Mouse (Mus musculus) CH12.LX (cell line): ENCODE results near the gene Heatr4. TPM values are rescaled to one million over a fixed set of nuclear protein-coding genes. Genes with fewer than 3 reads are reported as not detected.
A peak's percentile ranks its signal among the peaks of the same experiment; 100 is the strongest.

Source experiments
- DNase-seq: peaks from one replicate; pipeline ENCODE4 v3.0.0-alpha.2; 2013; ENCODE audit errors: extremely low read depth
- H3K27ac ChIP-seq: 2 replicates; pipeline ENCODE4 v1.5.1; 2012; ENCODE audit warnings: low read depth, mild to moderate bottlenecking, control low read depth, moderate library complexity; ENCODE audit not compliant: insufficient read depth
- H3K27me3 ChIP-seq: replicated peaks from 2 replicates; pipeline ENCODE3; 2012; ENCODE audit warnings: inconsistent platforms
- H3K36me3 ChIP-seq, 2 experiments: replicated peaks in 1 of 2; 2 replicates each; pipeline versions ENCODE3 to v1.6.1; 2012; ENCODE audit warnings: inconsistent platforms in 1 of 2, low read length in 1 of 2, mild to moderate bottlenecking in 1 of 2, mixed read lengths in 1 of 2, moderate library complexity in 1 of 2; ENCODE audit not compliant: control insufficient read depth in 1 of 2, insufficient read depth in 1 of 2
- H3K4me1 ChIP-seq, 2 experiments: 2 replicates each; pipeline ENCODE4 v1.6.1; 2012; ENCODE audit warnings: inconsistent platforms in 1 of 2, moderate library complexity in 1 of 2; ENCODE audit not compliant: insufficient read depth in 2 of 2, control insufficient read depth in 1 of 2
- H3K4me2 ChIP-seq: 2 replicates; pipeline ENCODE4 v1.6.1; 2012; ENCODE audit warnings: low read depth, mild to moderate bottlenecking, control low read depth; ENCODE audit not compliant: poor library complexity, insufficient read depth, severe bottlenecking
- H3K4me3 ChIP-seq, 3 experiments: fragments of 150-350 bp in 1 of 3; sonication (generic) in 1 of 3; replicated peaks in 1 of 3; 2 replicates each; pipeline versions ENCODE3 to v1.5.1; 2011 to 2012; ENCODE audit warnings: low read depth in 2 of 3, low read length in 2 of 3, mild to moderate bottlenecking in 2 of 3, moderate library complexity in 2 of 3, control low read depth in 1 of 3, improper control_type of control experiment in 1 of 3, inconsistent platforms in 1 of 3, mixed read lengths in 1 of 3; ENCODE audit not compliant: poor library complexity in 1 of 3
- H3K79me2 ChIP-seq: replicated peaks from 2 replicates; pipeline ENCODE4 v1.6.1; 2012; ENCODE audit warnings: mild to moderate bottlenecking, moderate library complexity; ENCODE audit not compliant: control insufficient read depth, poor library complexity, insufficient read depth, severe bottlenecking; ENCODE audit errors: extremely low read depth
- H3K9ac ChIP-seq: 2 replicates; pipeline ENCODE4 v1.6.1; 2012; ENCODE audit warnings: low read depth, mild to moderate bottlenecking, control low read depth, moderate library complexity; ENCODE audit not compliant: insufficient read depth
- H3K9me3 ChIP-seq: replicated peaks from 2 replicates; pipeline ENCODE3; 2012; ENCODE audit warnings: low read length, inconsistent platforms, mixed read lengths
- BHLHE40 ChIP-seq: IDR thresholded peaks from 2 replicates; pipeline ENCODE4 v1.6.1; 2011; ENCODE audit warnings: mild to moderate bottlenecking, low read depth, low read length, improper control_type of control experiment
- CHD1 ChIP-seq: IDR thresholded peaks from 2 replicates; pipeline ENCODE4 v1.6.1; 2012; ENCODE audit warnings: low read depth, low read length, improper control_type of control experiment, inconsistent platforms
- CHD2 ChIP-seq: IDR thresholded peaks from 2 replicates; pipeline ENCODE4 v1.6.1; 2011; ENCODE audit warnings: low read length, improper control_type of control experiment
- CTCF ChIP-seq, 2 experiments: IDR thresholded peaks in 1 of 2; conservative IDR thresholded peaks in 1 of 2; 2 replicates each; pipeline ENCODE4 v1.5.1; 2011 to 2012; ENCODE audit warnings: low read depth in 2 of 2, low read length in 2 of 2, improper control_type of control experiment in 1 of 2, inconsistent platforms in 1 of 2, mild to moderate bottlenecking in 1 of 2, moderate library complexity in 1 of 2
- E2F4 ChIP-seq: IDR thresholded peaks from 2 replicates; pipeline ENCODE4 v1.6.1; 2011; ENCODE audit warnings: low read depth, low read length, improper control_type of control experiment; ENCODE audit not compliant: insufficient replicate concordance
- ELF1 ChIP-seq: IDR thresholded peaks from 2 replicates; pipeline ENCODE4 v1.6.1; 2014; ENCODE audit warnings: low read depth, mild to moderate bottlenecking, inconsistent platforms, low read length, improper control_type of control experiment
- EP300 ChIP-seq: IDR thresholded peaks from 2 replicates; pipeline ENCODE4 v1.6.1; 2011; ENCODE audit warnings: low read length, improper control_type of control experiment
- ETS1 ChIP-seq: conservative IDR thresholded peaks from 2 replicates; pipeline ENCODE4 v1.6.1; 2012; ENCODE audit warnings: low read depth, mild to moderate bottlenecking, inconsistent platforms, low read length, improper control_type of control experiment, moderate library complexity
- GABPA ChIP-seq: IDR thresholded peaks from 2 replicates; pipeline ENCODE4 v1.6.1; 2012; ENCODE audit warnings: low read depth, low read length, improper control_type of control experiment, inconsistent platforms; ENCODE audit not compliant: insufficient replicate concordance
- HCFC1 ChIP-seq: IDR thresholded peaks from 2 replicates; pipeline ENCODE4 v1.6.1; 2012; ENCODE audit warnings: low read depth, mild to moderate bottlenecking, inconsistent platforms, low read length, improper control_type of control experiment
- IRF4 ChIP-seq: IDR thresholded peaks from 2 replicates; pipeline ENCODE4 v1.6.1; 2014; ENCODE audit warnings: low read depth, mild to moderate bottlenecking, inconsistent platforms, low read length, improper control_type of control experiment
- JUN ChIP-seq: IDR thresholded peaks from 2 replicates; pipeline ENCODE4 v1.6.1; 2011; ENCODE audit warnings: low read depth, mild to moderate bottlenecking, low read length, improper control_type of control experiment, moderate library complexity; ENCODE audit not compliant: insufficient read depth
- JUND ChIP-seq: conservative IDR thresholded peaks from 2 replicates; pipeline ENCODE4 v1.6.1; 2011; ENCODE audit warnings: low read depth, low read length, improper control_type of control experiment
- KAT2A ChIP-seq: IDR thresholded peaks from 2 replicates; pipeline ENCODE4 v1.6.1; 2012; ENCODE audit warnings: low read length, improper control_type of control experiment, inconsistent platforms; ENCODE audit not compliant: insufficient replicate concordance
- MAFK ChIP-seq: IDR thresholded peaks from 2 replicates; pipeline ENCODE4 v1.6.1; 2011; ENCODE audit warnings: low read length, improper control_type of control experiment; ENCODE audit not compliant: insufficient replicate concordance
- MAX ChIP-seq: IDR thresholded peaks from 2 replicates; pipeline ENCODE4 v1.6.1; 2011; ENCODE audit warnings: low read length, improper control_type of control experiment
- MAZ ChIP-seq: IDR thresholded peaks from 2 replicates; pipeline ENCODE4 v1.6.1; 2012; ENCODE audit warnings: low read depth, mild to moderate bottlenecking, inconsistent platforms, low read length, improper control_type of control experiment, moderate library complexity
- MEF2A ChIP-seq: IDR thresholded peaks from 2 replicates; pipeline ENCODE4 v1.6.1; 2014; ENCODE audit warnings: low read depth, mild to moderate bottlenecking, inconsistent platforms, low read length, improper control_type of control experiment, borderline replicate concordance
- MXI1 ChIP-seq: IDR thresholded peaks from 2 replicates; pipeline ENCODE4 v1.6.1; 2011; ENCODE audit warnings: mild to moderate bottlenecking, low read depth, low read length, improper control_type of control experiment
- MYC ChIP-seq: IDR thresholded peaks from 2 replicates; pipeline ENCODE4 v1.6.1; 2011; ENCODE audit warnings: low read depth, mild to moderate bottlenecking, improper control_type of control experiment, low read length
- NELFE ChIP-seq: IDR thresholded peaks from 2 replicates; pipeline ENCODE4 v1.6.1; 2011; ENCODE audit warnings: low read depth, low read length, improper control_type of control experiment
- NRF1 ChIP-seq: IDR thresholded peaks from 2 replicates; pipeline ENCODE4 v1.6.1; 2014; ENCODE audit warnings: low read depth, mild to moderate bottlenecking, inconsistent platforms, low read length, improper control_type of control experiment, moderate library complexity
- PAX5 ChIP-seq: IDR thresholded peaks from 2 replicates; pipeline ENCODE4 v1.6.1; 2012; ENCODE audit warnings: low read length, inconsistent platforms, mixed read lengths
- POLR2A ChIP-seq: IDR thresholded peaks from 2 replicates; pipeline ENCODE4 v1.6.1; 2011; ENCODE audit warnings: low read depth, mild to moderate bottlenecking, improper control_type of control experiment, low read length
- POLR2AphosphoS2 ChIP-seq: IDR thresholded peaks from 2 replicates; pipeline ENCODE4 v1.6.1; 2011; ENCODE audit warnings: low read depth, low read length, improper control_type of control experiment
- RAD21 ChIP-seq: IDR thresholded peaks from 2 replicates; pipeline ENCODE4 v1.6.1; 2011; ENCODE audit warnings: low read depth, mild to moderate bottlenecking, low read length, improper control_type of control experiment, moderate library complexity
- RCOR1 ChIP-seq: conservative IDR thresholded peaks from 2 replicates; pipeline ENCODE4 v1.6.1; 2012; ENCODE audit warnings: low read depth, mild to moderate bottlenecking, inconsistent platforms, low read length, improper control_type of control experiment
- SIN3A ChIP-seq: IDR thresholded peaks from 2 replicates; pipeline ENCODE4 v1.6.1; 2012; ENCODE audit warnings: low read length, improper control_type of control experiment, inconsistent platforms
- SMC3 ChIP-seq: IDR thresholded peaks from 2 replicates; pipeline ENCODE4 v1.6.1; 2011; ENCODE audit warnings: low read depth, low read length, improper control_type of control experiment
- TBP ChIP-seq: conservative IDR thresholded peaks from 2 replicates; pipeline ENCODE4 v1.6.1; 2011; ENCODE audit warnings: low read depth, low read length, improper control_type of control experiment
- TCF12 ChIP-seq: IDR thresholded peaks from 2 replicates; pipeline ENCODE4 v1.6.1; 2014; ENCODE audit warnings: low read depth, mild to moderate bottlenecking, inconsistent platforms, low read length, improper control_type of control experiment
- UBTF ChIP-seq: IDR thresholded peaks from 2 replicates; pipeline ENCODE4 v1.6.1; 2012; ENCODE audit warnings: low read depth, mild to moderate bottlenecking, inconsistent platforms, low read length, improper control_type of control experiment, moderate library complexity
- USF1 ChIP-seq: IDR thresholded peaks from 2 replicates; pipeline ENCODE4 v1.6.1; 2014; ENCODE audit warnings: low read depth, mild to moderate bottlenecking, inconsistent platforms, low read length, improper control_type of control experiment
- USF2 ChIP-seq: conservative IDR thresholded peaks from 2 replicates; pipeline ENCODE4 v1.6.1; 2011; ENCODE audit warnings: low read depth, low read length, improper control_type of control experiment
- ZC3H11A ChIP-seq: IDR thresholded peaks from 2 replicates; pipeline ENCODE4 v1.6.1; 2012; ENCODE audit warnings: low read depth, mild to moderate bottlenecking, inconsistent platforms, low read length, improper control_type of control experiment
- ZKSCAN1 ChIP-seq: IDR thresholded peaks from 2 replicates; pipeline ENCODE4 v1.6.1; 2012; ENCODE audit warnings: low read depth, inconsistent platforms, low read length, improper control_type of control experiment, borderline replicate concordance
- ZMIZ1 ChIP-seq: IDR thresholded peaks from 2 replicates; pipeline ENCODE4 v1.6.1; 2012; ENCODE audit warnings: low read depth, mild to moderate bottlenecking, inconsistent platforms, low read length, improper control_type of control experiment
- ZNF384 ChIP-seq: IDR thresholded peaks from 2 replicates; pipeline ENCODE4 v1.6.1; 2012; ENCODE audit warnings: low read depth, low read length, improper control_type of control experiment, inconsistent platforms
- dilution Hi-C: fragments of 300-500 bp; cut with MboI; formaldehyde crosslinking; loops from 2 replicates; pipeline ENCODE4 v1.14.3; 2020; ENCODE audit warnings: low sequenced_read_pairs; ENCODE audit not compliant: extremely low pct_unique_long_range_greater_than_20kb, extremely low pct_ligation_motif_present
- in situ Hi-C: fragments of 300-500 bp; cut with MboI; formaldehyde crosslinking; loops from 3 replicates; pipeline ENCODE4 v1.14.3; 2019; ENCODE audit warnings: low sequenced_read_pairs, low pct_ligation_motif_present, low pct_unique_long_range_greater_than_20kb, mixed read lengths
- polyA plus RNA-seq: library from polyadenylated mRNA; unstranded; fragments of >175 nt; gene quantifications from 2 replicates; pipeline ENCODE4 v1.2.1, GENCODE M21; 2012; ENCODE audit warnings: low read depth; ENCODE audit not compliant: insufficient read length
- total RNA-seq, 2 experiments: library from RNA; depleted of rRNA; stranded (reverse); fragments of 300-350 nt in 1 of 2; fragments of >200 nt in 1 of 2; gene quantifications; 2 replicates each; pipeline ENCODE4 v1.2.3; 2012 to 2014

The Heatr4 gene
- total and polyA plus RNA-seq, 3 experiments: not detected

DNA sequence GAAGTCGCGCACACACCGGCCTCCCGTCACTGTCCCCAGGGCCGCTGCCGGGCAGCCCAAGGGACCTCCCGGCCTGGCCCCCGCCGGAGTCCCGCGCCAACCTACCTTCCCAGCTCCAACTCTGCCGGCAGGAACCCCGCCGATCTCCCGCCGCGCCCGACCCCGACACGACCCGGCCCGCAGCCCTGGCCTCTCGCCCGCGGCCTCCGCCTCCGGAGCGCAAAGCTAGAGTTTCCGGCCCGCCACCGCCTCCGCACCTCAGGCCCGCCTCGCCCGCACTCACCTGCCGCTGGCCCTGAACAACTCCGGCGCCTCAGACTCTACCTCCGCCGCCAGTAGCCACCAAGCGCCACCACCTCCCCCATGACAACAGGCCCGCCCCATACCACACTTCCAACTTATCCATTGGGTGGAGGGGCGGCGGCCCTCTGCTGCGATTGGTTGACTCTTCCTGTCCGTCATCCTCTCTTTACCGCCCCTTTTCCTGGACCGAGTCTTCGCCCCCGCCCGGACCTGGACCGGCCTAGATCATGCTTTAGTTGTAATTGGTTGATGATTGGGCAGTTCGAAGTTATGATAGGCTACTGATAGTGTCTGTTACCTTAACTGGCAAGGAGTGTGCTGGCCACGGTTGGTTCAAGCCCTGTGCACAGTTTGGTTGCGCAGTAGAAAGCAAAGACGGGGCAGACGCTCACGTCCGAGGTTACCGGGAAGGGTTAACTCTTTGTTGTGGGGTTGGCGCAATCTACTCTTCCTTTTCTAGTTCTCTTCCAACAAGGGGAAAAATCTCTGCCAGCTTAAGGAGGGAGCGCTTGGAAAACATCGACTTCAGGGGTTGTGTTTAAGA is 62.9 kb downstream of the Heatr4 start, which contains the start of gene Numb:
Numb (minus strand) TSS at position 400 of the 847 bp plus-strand sequence.
- H3K27ac ChIP-seq: no peak within 1 kb of the TSS
- H3K4me3 ChIP-seq: peak within 1 kb of the TSS; percentile 91 to 98 (median 94)
- peaks cover 4 to 19% of the 10 kb centered on the region in 2 experiments; a peak in 3 of 4 replicates for H3K4me1 ChIP-seq
- peak; percentile 99 for DNase-seq
- H3K79me2 ChIP-seq: peaks cover 5% of the 10 kb centered on the region; the same call in 1 of the 2 replicates
- peaks cover under 1 to 5% of the 10 kb centered on the region in 2 experiments for H3K36me3 ChIP-seq
- in situ Hi-C loops (no loop called here), dilution Hi-C loops (no loop called here)
- H3K27me3 ChIP-seq: no peaks in the 10 kb centered on the region
- TF ChIP-seq MAZ (peak; percentile 98), IRF4 (peak; percentile 52; the same call in 1 of the 2 replicates), NELFE (peak; percentile 80), MEF2A (0 out of 2 replicates have a peak, but pooled peaks have one; percentile 14), E2F4 (no peak), EP300 (no peak), ZNF384 (no peak), MAX (no peak), TCF12 (peak; percentile 66), USF2 (no peak), HCFC1 (peak; percentile 71), PAX5 (no peak), ZMIZ1 (peak; percentile 91), POLR2AphosphoS2 (peak; percentile 42; the same call in 1 of the 2 replicates), POLR2A (peak; percentile 97), NRF1 (peak; percentile 77), KAT2A (peak; percentile 47; the same call in 1 of the 2 replicates), GABPA (no peak), TBP (peak; percentile 88), ETS1 (no peak), CTCF (conservative IDR thresholded peaks at IDR 0.05 in 1 of 2, IDR thresholded peaks at IDR 0.05 in 1 of 2; ENCODE audit: low read depth in 2 of 2, low read length in 2 of 2) (no peak), USF1 (no peak), SMC3 (no peak), RCOR1 (no peak), BHLHE40 (no peak; the same call in 1 of the 2 replicates), CHD2 (peak; percentile 96), JUND (no peak), MAFK (no peak), RAD21 (no peak), MYC (no peak), MXI1 (peak; percentile 77), JUN (no peak), ZKSCAN1 (no peak), CHD1 (no peak), ELF1 (peak; percentile 86), UBTF (peak; percentile 84), SIN3A (peak; percentile 94), ZC3H11A (no peak)
- H3K9ac ChIP-seq: peak within 1 kb of the TSS; percentile 89
- H3K4me2 ChIP-seq: peak within 1 kb of the TSS; percentile 96
- no peaks in the 10 kb centered on the region for H3K9me3 ChIP-seq
